Mouse (Mus musculus) limb, embryonic 11.5 days (tissue): ENCODE results near the gene Fmod. TPM values are rescaled to one million over a fixed set of nuclear protein-coding genes. Genes with fewer than 3 reads are reported as not detected.

Experiments
- ATAC-seq: fragments of 200-750 bp; cut with Nextera tagmentation; 2 replicates; pipeline ENCODE4 v1.8.0; 2017; ENCODE audit warnings: low read depth; ENCODE audit not compliant: insufficient number of reproducible peaks, low FRiP score, low TSS enrichment
- DNase-seq: peaks from one replicate; pipeline ENCODE4 v3.0.0-alpha.2; 2015; ENCODE audit warnings: low spot score
- H3K27ac ChIP-seq: fragments of 300-500 bp; sonication (generic); replicated peaks from 2 replicates; pipeline ENCODE4 v1.5.1; 2014; ENCODE audit warnings: low read depth, mild to moderate bottlenecking, low read length
- H3K27me3 ChIP-seq: fragments of 300-500 bp; sonication (generic); 2 replicates; pipeline ENCODE4 v1.6.1; 2014; ENCODE audit warnings: mild to moderate bottlenecking, low read length, mixed read lengths; ENCODE audit not compliant: control insufficient read depth, insufficient read depth
- H3K36me3 ChIP-seq: fragments of 300-500 bp; sonication (generic); 2 replicates; pipeline ENCODE4 v1.6.1; 2014; ENCODE audit warnings: mild to moderate bottlenecking, low read length, moderate library complexity, mixed read lengths; ENCODE audit not compliant: control insufficient read depth, insufficient read depth
- H3K4me1 ChIP-seq: fragments of 300-500 bp; sonication (generic); 2 replicates; pipeline ENCODE4 v1.6.1; 2014; ENCODE audit warnings: low read length, mixed read lengths; ENCODE audit not compliant: control insufficient read depth, insufficient read depth
- H3K4me2 ChIP-seq: fragments of 300-500 bp; sonication (generic); 2 replicates; pipeline ENCODE4 v1.6.1; 2014; ENCODE audit warnings: low read depth, mild to moderate bottlenecking, moderate library complexity; ENCODE audit not compliant: severe bottlenecking
- H3K4me3 ChIP-seq: fragments of 300-500 bp; sonication (generic); 2 replicates; pipeline ENCODE4 v1.5.1; 2014; ENCODE audit warnings: low read depth, low read length
- H3K9ac ChIP-seq: fragments of 300-500 bp; sonication (generic); 2 replicates; pipeline ENCODE4 v1.6.1; 2014; ENCODE audit warnings: mild to moderate bottlenecking, low read length
- H3K9me3 ChIP-seq: fragments of 300-500 bp; sonication (generic); 2 replicates; pipeline ENCODE4 v1.6.1; 2016; ENCODE audit warnings: low read length; ENCODE audit not compliant: control insufficient read depth
- WGBS: fragments of 180-500 bp; shearing (Covaris S2); extraction: QIAGEN DNeasy Blood & Tissue Kit; methylation state at CpG from one replicate; pipeline ENCODE4 v1.1.7; 2014; 5-methylcytosine and 5-hydroxymethylcytosine counted together
- polyA plus RNA-seq: library from polyadenylated mRNA; unstranded; fragments of >200 nt; fragmentation: Nextera tagmentation; extraction: Ambion mirVana; gene quantifications from 2 replicates; pipeline ENCODE4 v1.2.1, GENCODE M21; 2014

The Fmod gene
- polyA plus RNA-seq, 1 experiment from 2014 or later, result 2.9 TPM

GRCm38 (mm10) chr1:134074184-134074583 lies 37.1 kb downstream of the Fmod start:
- no peak for ATAC-seq
- H3K27ac ChIP-seq, result no peak overlapping the region
- H3K4me3 ChIP-seq, result no peak overlapping the region
- no peaks in the 10 kb centered on the region for H3K9me3 ChIP-seq
- no peak overlapping the region for H3K4me2 ChIP-seq
- no peaks in the 10 kb centered on the region for H3K36me3 ChIP-seq
- H3K9ac ChIP-seq, result no peak overlapping the region
- 56% methylated on average over 3 of the region's 3 CpGs for WGBS
- no peak for DNase-seq
- no peaks in the 10 kb centered on the region for H3K27me3 ChIP-seq
- H3K4me1 ChIP-seq, result peaks cover 8% of the 10 kb centered on the region; the same call in 1 of the 2 replicates

GRCm38 (mm10) chr1:134074606-134075005 lies 37.6 kb downstream of the Fmod start:
- ATAC-seq (no peak), DNase-seq (no peak)
- 88% methylated on average over 10 of the region's 10 CpGs for WGBS
- Histone ChIP-seq H3K4me1 (peaks cover 12% of the 10 kb centered on the region; the same call in 1 of the 2 replicates), H3K9ac (no peak overlapping the region), H3K9me3 (no peaks in the 10 kb centered on the region), H3K36me3 (no peaks in the 10 kb centered on the region), H3K4me2 (no peak overlapping the region), H3K27me3 (no peaks in the 10 kb centered on the region), H3K27ac (no peak overlapping the region), H3K4me3 (no peak overlapping the region)

GRCm38 (mm10) chr1:134075532-134075931 lies 38.5 kb downstream of the Fmod start:
- no peak overlapping the region for H3K4me3 ChIP-seq
- ATAC-seq (no peak), DNase-seq (no peak)
- peaks cover 12% of the 10 kb centered on the region; the same call in 1 of the 2 replicates for H3K4me1 ChIP-seq
- no peaks in the 10 kb centered on the region for H3K9me3 ChIP-seq
- no peaks in the 10 kb centered on the region for H3K36me3 ChIP-seq
- WGBS, result 86% methylated on average over 8 of the region's 8 CpGs
- H3K27ac ChIP-seq, result no peak overlapping the region
- H3K27me3 ChIP-seq, result no peaks in the 10 kb centered on the region
- H3K4me2 ChIP-seq, result no peak overlapping the region
- H3K9ac ChIP-seq, result no peak overlapping the region

GRCm38 (mm10) chr1:134076789-134077188 lies 39.7 kb downstream of the Fmod start:
- Histone ChIP-seq H3K4me2 (peak overlapping the region; percentile 23; the same call in 1 of the 2 replicates), H3K27ac (no peak overlapping the region), H3K36me3 (no peaks in the 10 kb centered on the region), H3K27me3 (no peaks in the 10 kb centered on the region), H3K4me1 (peaks cover 9% of the 10 kb centered on the region; the same call in 1 of the 2 replicates), H3K9me3 (no peaks in the 10 kb centered on the region), H3K9ac (no peak overlapping the region), H3K4me3 (no peak overlapping the region)
- DNase-seq, result no peak
- WGBS, result 81% methylated on average over 2 of the region's 2 CpGs
- no peak for ATAC-seq

GRCm38 (mm10) chr1:134077389-134078060 lies 40.5 kb downstream of the Fmod start:
- no peak for ATAC-seq
- no peaks in the 10 kb centered on the region for H3K36me3 ChIP-seq
- DNase-seq, result no peak
- H3K27ac ChIP-seq, result no peak overlapping the region
- no peaks in the 10 kb centered on the region for H3K9me3 ChIP-seq
- H3K27me3 ChIP-seq, result no peaks in the 10 kb centered on the region
- peaks cover 9% of the 10 kb centered on the region; the same call in 1 of the 2 replicates for H3K4me1 ChIP-seq
- peak overlapping the region; percentile 65 for H3K4me3 ChIP-seq
- H3K4me2 ChIP-seq, result peak overlapping the region; percentile 76
- 59% methylated on average over 14 of the region's 14 CpGs for WGBS
- no peak overlapping the region for H3K9ac ChIP-seq

- WGBS, result 16% methylated on average over 19 of the region's 19 CpGs
Measured at GRCm38 (mm10) chr1:134078061-134078795, 41.2 kb downstream of the Fmod start.

GRCm38 (mm10) chr1:134078802-134079476 lies 41.9 kb downstream of the Fmod start, which contains the start of gene Btg2:
Gene Btg2 (minus strand): TSS chr1:134079120.
- peak; percentile 95 for ATAC-seq
- Histone ChIP-seq H3K27ac (peak within 1 kb of the TSS; percentile 5; the same call in 1 of the 2 replicates), H3K27me3 (no peaks in the 10 kb centered on the region), H3K9ac (peak within 1 kb of the TSS; percentile 72), H3K36me3 (no peaks in the 10 kb centered on the region), H3K4me1 (peaks cover 9% of the 10 kb centered on the region; the same call in 1 of the 2 replicates), H3K4me2 (peak within 1 kb of the TSS; percentile 76), H3K9me3 (no peaks in the 10 kb centered on the region), H3K4me3 (peak within 1 kb of the TSS; percentile 65)
- DNase-seq, result peak; percentile 98
- WGBS, result 0% methylated on average over 50 of the region's 62 CpGs

More at GRCm38 (mm10) chr1:134078061-134078795, 41.2 kb downstream of the Fmod start:
- Histone ChIP-seq H3K9ac (peak overlapping the region; percentile 72), H3K9me3 (no peaks in the 10 kb centered on the region), H3K4me1 (peaks cover 9% of the 10 kb centered on the region; the same call in 1 of the 2 replicates), H3K27me3 (no peaks in the 10 kb centered on the region), H3K36me3 (no peaks in the 10 kb centered on the region), H3K4me2 (peak overlapping the region; percentile 76), H3K27ac (no peak overlapping the region; the same call in 1 of the 2 replicates), H3K4me3 (peak overlapping the region; percentile 65)
- 0 out of 2 replicates have a peak, but pooled peaks have one; percentile 0 for ATAC-seq
- no peak for DNase-seq
